Mouse (Mus musculus): ENCODE results near the gene Slc13a1.

Slc13a1 gene

GRCm38 (mm10) chr6:24076089-24076488, 91.8 kb downstream of the Slc13a1 start:
- DNase-seq (ENCODE audit: low read depth) = no peak

- DNase-seq (ENCODE audit: low read depth) = no peak
Observed at GRCm38 (mm10) chr6:24072804-24073203, 95.1 kb downstream of the Slc13a1 start.

GRCm38 (mm10) chr6:24059754-24060153, 108.1 kb downstream of the Slc13a1 start:
- DNase-seq (ENCODE audit: low read depth) = no peak

GRCm38 (mm10) chr6:24055086-24055485, 112.8 kb downstream of the Slc13a1 start:
- no peak for DNase-seq (ENCODE audit: low read depth)

GRCm38 (mm10) chr6:24054086-24054710, 113.7 kb downstream of the Slc13a1 start:
- no peak for DNase-seq (ENCODE audit: low read depth)

GRCm38 (mm10) chr6:24047014-24047770, 120.7 kb downstream of the Slc13a1 start:
- DNase-seq (ENCODE audit: low read depth) = no peak

- no peak for DNase-seq (ENCODE audit: low read depth)
Observed at GRCm38 (mm10) chr6:24043496-24043895, 124.4 kb downstream of the Slc13a1 start.
